Mouse (Mus musculus): ENCODE data around the gene Depdc7.

DNA sequence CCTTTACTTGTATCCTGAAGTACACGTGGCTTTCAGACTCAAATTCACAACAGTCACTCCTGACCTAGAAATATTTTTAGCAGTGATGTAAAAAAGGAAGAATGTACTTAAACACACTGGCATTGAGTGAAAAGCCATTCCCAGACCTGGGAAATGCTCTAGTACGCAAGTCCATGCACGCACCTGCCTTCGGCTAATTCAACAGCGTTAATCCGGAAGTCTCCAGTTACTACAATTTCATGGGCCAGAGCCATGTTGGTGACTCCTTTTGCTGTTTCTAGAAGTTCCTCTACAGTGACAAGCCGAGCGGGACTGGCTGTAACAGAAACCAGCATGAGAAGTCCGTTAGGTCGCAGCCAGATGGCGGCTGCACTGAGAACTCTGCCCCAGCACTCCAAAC lies 43.0 kb downstream of the Depdc7 start:
- TF ChIP-seq CTCF (IDR thresholded peaks at IDR 0.05; ENCODE audit: insufficient read depth, low read depth, low read length) (no peak), POLR2A (IDR thresholded peaks at IDR 0.05; ENCODE audit: insufficient read depth, low read depth, low read length) (no peak)

All from olfactory bulb, adult 2 months (tissue).